8 mouse cellular contexts compared by ENCODE assay signal in genomic region chr15:102074876-102075585, GRCm38 (mm10). TPM values are rescaled to one million over a fixed set of nuclear protein-coding genes. Genes with fewer than 3 reads are reported as not detected.
DNase-seq lines count a peak whose midpoint lies in the region; ATAC-seq and TF ChIP-seq lines count a peak whose summit lies in the region.

No protein-coding gene starts in this region.

- peak overlapping the region; percentile 89 for H3K4me3 ChIP-seq in erythroblast, embryonic 14.5 days (replicated peaks)
- peak overlapping the region; percentile 96; the same call in 1 of the 2 replicates for H3K4me3 ChIP-seq in testis, adult 2 months (ENCODE audit: control insufficient read depth, low read depth, low read length)
- H3K4me3 ChIP-seq in liver, embryonic 13.5 days (replicated peaks): peak overlapping the region; percentile 96

- H3K9ac ChIP-seq in liver, embryonic 13.5 days: peak overlapping the region; percentile 98

- WGBS in liver, embryonic 13.5 days (ENCODE audit: insufficient replicate concordance): 2% methylated on average over 11 of the region's 11 CpGs

- no peaks in the 10 kb centered on the region for H3K9me3 ChIP-seq in erythroblast, embryonic 14.5 days (ENCODE audit: control insufficient read depth, low read length)
- H3K9me3 ChIP-seq in liver, embryonic 13.5 days (replicated peaks): no peaks in the 10 kb centered on the region

- H3K4me1 ChIP-seq in erythroblast, embryonic 14.5 days (ENCODE audit: control insufficient read depth): peaks cover 67% of the 10 kb centered on the region
- H3K4me1 ChIP-seq in testis, adult 2 months (ENCODE audit: control insufficient read depth, insufficient read depth, low read length): peaks cover 5% of the 10 kb centered on the region
- peaks cover 71% of the 10 kb centered on the region for H3K4me1 ChIP-seq in liver, embryonic 13.5 days (replicated peaks)

- DNase-seq in testis, postnatal 10 days (ENCODE audit: low spot score): no peak
- DNase-seq in liver, embryonic 13.5 days: no peak
- no peak for DNase-seq in frontal cortex, postnatal 36 days (ENCODE audit: low spot score in 2 of 2)
- no peak for DNase-seq in spleen, postnatal 10 days (ENCODE audit: low spot score in 2 of 2)

- TF ChIP-seq POLR2A in testis, adult 2 months (IDR thresholded peaks at IDR 0.05; ENCODE audit: control insufficient read depth, low read depth, low read length): no peak

- no peaks in the 10 kb centered on the region for H3K27me3 ChIP-seq in erythroblast, embryonic 14.5 days (ENCODE audit: control insufficient read depth)
- no peaks in the 10 kb centered on the region for H3K27me3 ChIP-seq in testis, adult 2 months (ENCODE audit: control insufficient read depth, insufficient read depth, low read length)
- no peaks in the 10 kb centered on the region for H3K27me3 ChIP-seq in liver, embryonic 13.5 days

- peaks cover 22% of the 10 kb centered on the region for H3K36me3 ChIP-seq in erythroblast, embryonic 14.5 days (ENCODE audit: control insufficient read depth)
- no peaks in the 10 kb centered on the region for H3K36me3 ChIP-seq in testis, adult 2 months (ENCODE audit: control insufficient read depth, insufficient read depth, low read length)
- peaks cover 5% of the 10 kb centered on the region for H3K36me3 ChIP-seq in liver, embryonic 13.5 days

- no peak overlapping the region for H3K27ac ChIP-seq in testis, adult 2 months (ENCODE audit: control insufficient read depth, insufficient read depth, low read depth, low read length)
- peak overlapping the region; percentile 90 for H3K27ac ChIP-seq in liver, embryonic 13.5 days

- peak overlapping the region; percentile 94 for H3K4me2 ChIP-seq in liver, embryonic 13.5 days

- no peak for TF ChIP-seq CTCF in testis, adult 2 months (IDR thresholded peaks at IDR 0.05; ENCODE audit: control insufficient read depth, insufficient read depth, insufficient replicate concordance, low read depth, low read length)

- ATAC-seq in erythroblast, adult 5-6 weeks (replicated peaks; ENCODE audit: low FRiP score, poor library complexity, severe bottlenecking): no peak
- ATAC-seq in liver, embryonic 13.5 days (ENCODE audit: low read depth): no peak
- ATAC-seq in megakaryocyte-erythroid progenitor cell, adult 5-6 weeks (replicated peaks; ENCODE audit: low FRiP score, low TSS enrichment, poor library complexity, severe bottlenecking): no peak

RNA-seq across cellular contexts. Expression of gene Eif4b, which starts 1.5 kb away (rescaled TPM):
- 8.2 and 8.3 TPM in 2 replicates for polyA plus RNA-seq in erythroblast, embryonic 14.5 days (2012)
- total RNA-seq in erythroblast, adult 5-6 weeks (2015; ENCODE audit: low replicate concordance): 35.4 and 35.9 TPM in 2 replicates
- 58.0 and 81.1 TPM in 2 replicates for total RNA-seq in erythroblast, adult 5-6 weeks (2017; ENCODE audit: low replicate concordance)
- 75.6 and 75.9 TPM in 2 replicates for polyA plus RNA-seq in testis, adult 2 months (2012; rRNA removed)
- 67.5 and 79.6 TPM in 2 replicates for polyA plus RNA-seq in liver, embryonic 13.5 days (2015; fragmentation: Nextera tagmentation; extraction: Ambion mirVana)
- 328 and 355 TPM in 2 replicates for total RNA-seq in megakaryocyte-erythroid progenitor cell, adult 5-6 weeks (2014; fragmentation: Nextera tagmentation)
- 527 and 549 TPM in 2 replicates for total RNA-seq in megakaryocyte-erythroid progenitor cell, adult 5-6 weeks (2017)

RNA-seq across cellular contexts. Expression of gene Tns2, which starts 25.2 kb away (rescaled TPM):
- 0.04 and 0.05 TPM in 2 replicates for polyA plus RNA-seq in erythroblast, embryonic 14.5 days (2012)
- total RNA-seq in erythroblast, adult 5-6 weeks (2015; ENCODE audit: low replicate concordance): not detected in 2 replicates
- total RNA-seq in erythroblast, adult 5-6 weeks (2017; ENCODE audit: low replicate concordance): not detected in 2 replicates
- 6.5 and 6.9 TPM in 2 replicates for polyA plus RNA-seq in testis, adult 2 months (2012; rRNA removed)
- polyA plus RNA-seq in liver, embryonic 13.5 days (2015; fragmentation: Nextera tagmentation; extraction: Ambion mirVana): 4.4 and 5.0 TPM in 2 replicates
- not detected in 2 replicates for total RNA-seq in megakaryocyte-erythroid progenitor cell, adult 5-6 weeks (2014; fragmentation: Nextera tagmentation)
- total RNA-seq in megakaryocyte-erythroid progenitor cell, adult 5-6 weeks (2017): not detected in 2 replicates

RNA-seq across cellular contexts. Expression of gene Krt18, which starts 47.1 kb away (rescaled TPM):
- 0.13 TPM in 1 of 2 replicates, not detected in the other for polyA plus RNA-seq in erythroblast, embryonic 14.5 days (2012)
- total RNA-seq in erythroblast, adult 5-6 weeks (2015; ENCODE audit: low replicate concordance): 2.3 TPM in 1 of 2 replicates, not detected in the other
- 2.8 TPM in 1 of 2 replicates, not detected in the other for total RNA-seq in erythroblast, adult 5-6 weeks (2017; ENCODE audit: low replicate concordance)
- polyA plus RNA-seq in testis, adult 2 months (2012; rRNA removed): 0.52 and 5.1 TPM in 2 replicates
- polyA plus RNA-seq in liver, embryonic 13.5 days (2015; fragmentation: Nextera tagmentation; extraction: Ambion mirVana): 81.8 and 85.0 TPM in 2 replicates
- 8.3 TPM in 1 of 2 replicates, not detected in the other for total RNA-seq in megakaryocyte-erythroid progenitor cell, adult 5-6 weeks (2014; fragmentation: Nextera tagmentation)
- total RNA-seq in megakaryocyte-erythroid progenitor cell, adult 5-6 weeks (2017): 7.2 and 11.5 TPM in 2 replicates

Comparison
In these comparisons a context has a peak if more than half of its experiments do, and no peak if none do; other contexts are left out.
1. RNA of gene Krt18, which starts 47.1 kb away (polyA plus RNA-seq): 81.8 to 85.0 TPM in liver, embryonic 13.5 days; 0.52 to 5.1 TPM in testis, adult 2 months and 0.13 TPM in erythroblast, embryonic 14.5 days; every median in the first group is over 10 times any median in the second.
2. Peak in every context shown above with its lines, with median percentiles within 50 percentile points of each other: H3K4me3 ChIP-seq.